Mouse (Mus musculus) heart, adult 9 months (tissue): ENCODE measurements around the gene Olfr384.
"Not testable (repeated sequence)": the region's sequence is repeated elsewhere in the genome, so short reads cannot be mapped to it uniquely, and the experiment has no call there.

Source experiments
- DNase-seq, 2 experiments: peaks; one replicate each; pipeline ENCODE4 v3.0.0; 2022; ENCODE audit warnings: low spot score in 2 of 2

Olfr384 gene

DNA sequence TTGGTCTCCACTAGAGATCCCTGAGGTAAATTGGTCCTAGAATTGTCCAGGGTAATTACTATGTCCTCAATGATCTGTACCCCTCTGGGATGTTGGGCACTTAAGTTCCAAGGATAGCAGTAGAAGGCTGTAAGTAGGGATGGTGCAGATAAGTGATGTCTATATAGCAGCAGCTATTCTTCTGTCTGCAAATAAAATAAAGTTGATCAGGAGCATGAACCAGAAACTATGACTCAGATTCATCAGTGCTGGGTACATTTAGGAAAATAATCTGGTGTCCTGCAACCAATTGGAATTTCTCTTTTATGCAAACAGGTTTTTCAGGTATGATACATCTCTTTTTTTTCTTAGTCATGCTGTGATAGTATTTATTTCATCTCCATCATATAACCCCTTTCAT lies at the start of gene Olfr384:
Gene Olfr384 (plus strand): TSS at position 301 of the 400 bp plus-strand sequence.
- DNase-seq: no peak

DNA sequence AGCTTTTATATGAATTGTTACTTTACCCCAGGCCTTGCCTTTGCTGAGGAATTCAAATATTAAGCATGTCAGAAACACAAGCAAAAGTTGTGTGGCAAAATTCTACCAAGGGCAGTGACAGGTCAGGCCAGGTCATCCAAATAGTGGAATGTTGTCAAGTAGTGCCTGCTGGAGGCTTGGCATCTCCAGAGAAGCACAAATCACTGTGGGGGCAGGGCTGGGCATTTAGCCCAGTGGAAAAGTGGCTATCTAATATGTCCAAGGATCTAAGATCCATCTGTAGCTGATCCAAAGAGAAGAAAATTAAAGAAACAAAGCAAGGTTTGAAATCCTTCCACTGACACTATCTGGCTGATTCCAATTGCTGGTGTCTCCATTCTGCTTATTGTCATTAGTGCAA lies 18.5 kb upstream of the Olfr384 start:
- no peak for DNase-seq

DNA sequence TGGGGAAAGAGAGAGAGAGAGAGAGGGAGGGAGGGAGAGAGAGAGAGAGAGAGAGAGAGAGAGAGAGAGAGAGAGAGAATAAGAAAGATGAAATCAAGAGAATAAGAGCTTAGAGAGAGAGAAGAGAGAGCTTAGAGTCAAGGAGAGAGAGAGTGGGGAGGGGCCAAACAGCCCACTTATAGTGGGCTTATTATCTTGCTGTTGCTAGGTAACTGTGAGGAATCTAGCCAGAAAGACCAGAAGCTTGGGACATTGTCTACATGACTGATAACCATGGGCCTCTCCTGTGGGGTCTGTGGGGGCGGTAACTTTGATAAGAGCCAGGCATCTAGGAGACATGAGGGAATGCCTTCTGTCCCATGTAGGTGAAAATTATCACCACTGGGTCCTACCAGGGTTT lies 15.2 kb upstream of the Olfr384 start:
- DNase-seq: not testable (repeated sequence)

DNA sequence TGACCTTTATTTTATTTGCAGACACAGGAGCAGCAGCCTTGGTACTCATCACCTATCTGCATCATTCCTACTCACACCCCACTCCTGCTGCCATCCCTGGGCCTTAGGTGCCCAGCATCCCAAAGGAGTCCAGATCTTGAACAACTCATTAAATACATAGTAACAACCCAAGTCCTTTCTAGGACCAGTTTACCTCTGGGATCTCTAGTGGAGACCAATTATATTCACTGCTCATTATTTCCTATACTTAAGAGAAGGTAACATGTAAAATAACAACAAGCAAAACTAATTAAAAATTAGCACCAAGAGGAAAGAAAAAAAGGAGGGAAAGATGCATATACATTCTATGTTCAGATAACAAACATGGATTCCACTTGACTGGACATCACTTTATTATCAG lies 5.5 kb upstream of the Olfr384 start, which contains the start of gene Olfr385:
Gene Olfr385 (minus strand): TSS at position 101 of the 400 bp plus-strand sequence.
- DNase-seq: no peak
